Mouse (Mus musculus): ENCODE measurements around the gene Spocd1. TPM values are rescaled to one million over a fixed set of nuclear protein-coding genes. Genes with fewer than 3 reads are reported as not detected.

Spocd1 gene
- total and polyA plus RNA-seq, 3 experiments: 0.04 to 0.07 TPM; not detected in 1

DNA sequence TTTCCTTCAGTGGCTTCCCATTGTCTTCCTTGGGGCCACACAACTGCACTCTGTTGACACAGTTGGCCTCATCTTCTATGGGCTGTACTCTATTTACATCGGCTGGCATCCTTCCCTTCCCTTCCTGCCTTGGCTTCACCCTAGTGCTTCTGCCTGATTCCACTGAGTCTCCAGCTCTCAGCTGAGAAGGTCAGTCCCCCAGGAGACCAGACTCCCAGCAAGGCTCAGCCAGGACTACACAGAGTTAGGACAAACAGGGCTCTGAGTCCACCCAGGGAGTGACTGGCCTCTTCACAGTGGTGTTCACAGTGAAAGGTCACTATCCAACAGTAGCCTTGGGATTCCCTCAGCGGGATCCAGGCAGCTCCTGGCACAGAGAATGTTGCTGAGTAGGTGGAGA is 12.9 kb upstream of the Spocd1 start:
- no peaks in the 10 kb centered on the region for H3K79me2 ChIP-seq (replicated peaks; ENCODE audit: control insufficient read depth, extremely low read depth, insufficient read depth, poor library complexity, severe bottlenecking)
- TF ChIP-seq UBTF (IDR thresholded peaks at IDR 0.05; ENCODE audit: low read depth, low read length) (no peak), TCF12 (IDR thresholded peaks at IDR 0.05; ENCODE audit: low read depth, low read length) (no peak), CHD1 (IDR thresholded peaks at IDR 0.05; ENCODE audit: low read depth, low read length) (no peak), E2F4 (IDR thresholded peaks at IDR 0.05; ENCODE audit: insufficient replicate concordance, low read depth, low read length) (no peak), RAD21 (IDR thresholded peaks at IDR 0.05; ENCODE audit: low read depth, low read length) (no peak), USF2 (conservative IDR thresholded peaks at IDR 0.05; ENCODE audit: low read depth, low read length) (no peak), CHD2 (IDR thresholded peaks at IDR 0.05; ENCODE audit: low read length) (no peak), ETS1 (conservative IDR thresholded peaks at IDR 0.05; ENCODE audit: low read depth, low read length) (no peak), ZC3H11A (IDR thresholded peaks at IDR 0.05; ENCODE audit: low read depth, low read length) (no peak), MAFK (IDR thresholded peaks at IDR 0.05; ENCODE audit: insufficient replicate concordance, low read length) (no peak), ELF1 (IDR thresholded peaks at IDR 0.05; ENCODE audit: low read depth, low read length) (no peak), KAT2A (IDR thresholded peaks at IDR 0.05; ENCODE audit: insufficient replicate concordance, low read length) (no peak), SMC3 (IDR thresholded peaks at IDR 0.05; ENCODE audit: low read depth, low read length) (no peak), POLR2A (IDR thresholded peaks at IDR 0.05; ENCODE audit: low read depth, low read length) (no peak), NRF1 (IDR thresholded peaks at IDR 0.05; ENCODE audit: low read depth, low read length) (no peak)
- in situ Hi-C loops (cut with MboI; ENCODE audit: low pct_ligation_motif_present, low pct_unique_long_range_greater_than_20kb, low sequenced_read_pairs) (no loop called here), dilution Hi-C loops (cut with MboI; ENCODE audit: extremely low pct_ligation_motif_present, extremely low pct_unique_long_range_greater_than_20kb, low sequenced_read_pairs) (no loop called here)
- H3K27me3 ChIP-seq (replicated peaks): peaks cover 5% of the 10 kb centered on the region
- peaks cover 12 to 18% of the 10 kb centered on the region in 2 experiments for H3K4me1 ChIP-seq (ENCODE audit: control insufficient read depth in 1 of 2, insufficient read depth in 2 of 2)
- peaks cover 2 to 4% of the 10 kb centered on the region in 2 experiments for H3K36me3 ChIP-seq (replicated peaks in 1 of 2; ENCODE audit: control insufficient read depth in 1 of 2, insufficient read depth in 1 of 2, low read length in 1 of 2)
- no peak overlapping the region for H3K4me2 ChIP-seq (ENCODE audit: insufficient read depth, low read depth, poor library complexity, severe bottlenecking)
- H3K9me3 ChIP-seq (replicated peaks; ENCODE audit: low read length): peaks cover 7% of the 10 kb centered on the region
- H3K9ac ChIP-seq (ENCODE audit: insufficient read depth, low read depth): no peak overlapping the region
- DNase-seq (ENCODE audit: extremely low read depth): no peak
- H3K27ac ChIP-seq (ENCODE audit: insufficient read depth, low read depth): no peak overlapping the region
- no peak overlapping the region for H3K4me3 ChIP-seq (replicated peaks in 1 of 3; ENCODE audit: low read depth in 2 of 3, low read length in 2 of 3, poor library complexity in 1 of 3)

DNA sequence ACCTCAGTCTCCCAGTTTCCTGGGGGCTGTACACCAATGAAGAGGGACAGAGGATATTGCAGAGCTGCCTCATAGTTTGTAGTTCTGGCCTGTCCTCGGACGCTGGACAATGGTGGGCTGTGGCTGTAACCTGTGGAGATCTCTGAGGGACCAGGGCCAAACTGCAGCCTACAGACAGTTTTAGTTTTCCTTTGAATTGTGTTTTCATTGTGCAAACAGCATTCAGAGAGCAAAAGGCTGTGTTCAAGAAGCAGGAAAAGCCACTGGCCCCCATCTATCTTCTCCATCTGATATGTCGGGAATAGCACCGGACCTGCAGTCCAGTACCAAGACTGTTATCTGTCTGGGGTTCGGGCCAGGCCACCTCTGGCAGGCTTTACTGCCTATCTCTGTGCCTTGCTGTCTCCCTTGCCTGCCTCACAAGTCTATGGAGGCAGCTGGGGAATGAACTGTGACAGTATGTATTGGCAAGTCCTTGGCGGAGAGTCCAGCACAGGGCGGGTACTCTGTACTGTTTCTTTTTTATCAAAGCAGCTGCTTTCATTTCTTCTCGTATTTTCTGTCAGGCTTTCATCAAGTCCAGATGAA is 11.9 kb upstream of the Spocd1 start:
- peaks cover 8 to 18% of the 10 kb centered on the region in 2 experiments for H3K4me1 ChIP-seq (ENCODE audit: control insufficient read depth in 1 of 2, insufficient read depth in 2 of 2)
- H3K9me3 ChIP-seq (replicated peaks; ENCODE audit: low read length): peaks cover 4% of the 10 kb centered on the region
- no peak overlapping the region for H3K27ac ChIP-seq (ENCODE audit: insufficient read depth, low read depth)
- TF ChIP-seq BHLHE40 (IDR thresholded peaks at IDR 0.05; ENCODE audit: low read depth, low read length): no peak
- no peak for TF ChIP-seq KAT2A (IDR thresholded peaks at IDR 0.05; ENCODE audit: insufficient replicate concordance, low read length)
- TF ChIP-seq RCOR1 (conservative IDR thresholded peaks at IDR 0.05; ENCODE audit: low read depth, low read length): no peak
- TF ChIP-seq RAD21 (IDR thresholded peaks at IDR 0.05; ENCODE audit: low read depth, low read length): no peak
- TF ChIP-seq ZNF384 (IDR thresholded peaks at IDR 0.05; ENCODE audit: low read depth, low read length): no peak
- no peak for TF ChIP-seq ZMIZ1 (IDR thresholded peaks at IDR 0.05; ENCODE audit: low read depth, low read length)
- TF ChIP-seq EP300 (IDR thresholded peaks at IDR 0.05; ENCODE audit: low read length): no peak
- no peak for TF ChIP-seq ETS1 (conservative IDR thresholded peaks at IDR 0.05; ENCODE audit: low read depth, low read length)
- no peak for TF ChIP-seq TBP (conservative IDR thresholded peaks at IDR 0.05; ENCODE audit: low read depth, low read length)
- no peak for TF ChIP-seq ZKSCAN1 (IDR thresholded peaks at IDR 0.05; ENCODE audit: borderline replicate concordance, low read depth, low read length)
- no peak for TF ChIP-seq ELF1 (IDR thresholded peaks at IDR 0.05; ENCODE audit: low read depth, low read length)
- TF ChIP-seq JUND (conservative IDR thresholded peaks at IDR 0.05; ENCODE audit: low read depth, low read length): no peak
- no peak for TF ChIP-seq MAFK (IDR thresholded peaks at IDR 0.05; ENCODE audit: insufficient replicate concordance, low read length)
- DNase-seq (ENCODE audit: extremely low read depth): no peak
- no peaks in the 10 kb centered on the region for H3K79me2 ChIP-seq (replicated peaks; ENCODE audit: control insufficient read depth, extremely low read depth, insufficient read depth, poor library complexity, severe bottlenecking)
- H3K36me3 ChIP-seq (replicated peaks in 1 of 2; ENCODE audit: control insufficient read depth in 1 of 2, insufficient read depth in 1 of 2, low read length in 1 of 2): peaks cover 0 to under 1% of the 10 kb centered on the region in 2 experiments
- H3K4me2 ChIP-seq (ENCODE audit: insufficient read depth, low read depth, poor library complexity, severe bottlenecking): no peak overlapping the region
- dilution Hi-C loops (cut with MboI; ENCODE audit: extremely low pct_ligation_motif_present, extremely low pct_unique_long_range_greater_than_20kb, low sequenced_read_pairs): no loop called here
- H3K4me3 ChIP-seq (replicated peaks in 1 of 3; ENCODE audit: low read depth in 2 of 3, low read length in 2 of 3, poor library complexity in 1 of 3): no peak overlapping the region
- H3K27me3 ChIP-seq (replicated peaks): peaks cover 6% of the 10 kb centered on the region
- H3K9ac ChIP-seq (ENCODE audit: insufficient read depth, low read depth): no peak overlapping the region
- in situ Hi-C loops (cut with MboI; ENCODE audit: low pct_ligation_motif_present, low pct_unique_long_range_greater_than_20kb, low sequenced_read_pairs): no loop called here

Measured in CH12.LX (cell line).